Mouse (Mus musculus): ENCODE data around the gene Spats2l. TPM values are rescaled to one million over a fixed set of nuclear protein-coding genes. Genes with fewer than 3 reads are reported as not detected.

The Spats2l gene
- total and polyA plus RNA-seq, 3 experiments = 5.1 to 7.2 (median 6.1) TPM

DNA sequence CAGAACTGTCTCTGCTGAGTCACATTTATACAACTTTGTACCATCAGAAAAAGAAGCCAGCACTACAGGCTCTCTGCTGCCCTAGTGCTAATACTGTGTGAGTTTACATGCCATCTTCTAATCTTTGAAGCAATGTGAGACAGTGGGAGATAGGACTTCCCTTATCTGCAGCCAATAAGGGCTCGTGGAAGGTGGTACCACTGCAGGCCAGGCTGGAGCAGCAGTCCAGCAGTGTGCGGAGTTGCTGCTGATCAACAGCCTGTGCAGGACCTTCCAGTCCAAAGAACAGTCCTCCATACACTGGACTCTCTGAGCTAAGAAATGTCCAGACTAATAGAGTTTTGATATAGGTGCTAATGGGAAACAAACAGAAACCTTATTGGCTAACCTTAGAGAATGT, 59.2 kb downstream of the Spats2l start:
- intact Hi-C loops (cut with DNase I) = no loop called here
- no peaks in the 10 kb centered on the region for H3K79me2 ChIP-seq (replicated peaks; ENCODE audit: control insufficient read depth, insufficient read depth, low read length)
- no peaks in the 10 kb centered on the region for H3K36me3 ChIP-seq (ENCODE audit: control insufficient read depth, insufficient read depth, low read length)
- TF ChIP-seq POLR2A (IDR thresholded peaks at IDR 0.05; ENCODE audit: insufficient read depth, low read depth, low read length) = no peak
- TF ChIP-seq CTCF (IDR thresholded peaks at IDR 0.05) = no peak
- no peak for TF ChIP-seq EP300 (IDR thresholded peaks at IDR 0.05; ENCODE audit: insufficient read depth, low read depth, low read length)
- WGBS = 72% methylated on average over 2 of the region's 2 CpGs
- no peak overlapping the region for H3K27ac ChIP-seq
- H3K27me3 ChIP-seq (ENCODE audit: control insufficient read depth, insufficient read depth, low read length) = no peaks in the 10 kb centered on the region
- no peak overlapping the region for H3K9ac ChIP-seq (ENCODE audit: low read depth, low read length)
- H3K4me3 ChIP-seq = no peak overlapping the region
- DNase-seq = no peak
- no peaks in the 10 kb centered on the region for H3K4me1 ChIP-seq (ENCODE audit: control insufficient read depth, insufficient read depth, low read length)

DNA sequence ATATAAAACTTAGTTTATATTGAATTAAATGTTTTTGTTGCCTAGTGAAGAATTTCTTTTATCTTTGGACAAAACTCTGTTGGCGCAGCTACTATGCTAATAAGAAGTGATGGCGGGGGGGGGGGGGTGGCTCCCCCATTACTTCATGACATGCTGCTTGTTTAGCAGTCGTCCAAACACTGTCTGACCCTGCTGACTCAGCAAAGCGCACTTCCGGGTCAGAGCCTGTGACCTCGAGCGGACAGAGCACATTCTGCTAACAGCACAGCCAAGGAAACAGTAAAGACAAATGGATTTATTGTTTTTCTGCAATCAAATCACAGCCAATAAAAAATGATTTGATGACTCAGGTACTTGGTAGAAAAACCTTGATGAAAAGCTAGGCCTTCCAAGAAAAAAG, 61.2 kb downstream of the Spats2l start:
- DNase-seq = no peak
- 74% methylated on average over 7 of the region's 7 CpGs for WGBS
- intact Hi-C loops (cut with DNase I) = no loop called here

DNA sequence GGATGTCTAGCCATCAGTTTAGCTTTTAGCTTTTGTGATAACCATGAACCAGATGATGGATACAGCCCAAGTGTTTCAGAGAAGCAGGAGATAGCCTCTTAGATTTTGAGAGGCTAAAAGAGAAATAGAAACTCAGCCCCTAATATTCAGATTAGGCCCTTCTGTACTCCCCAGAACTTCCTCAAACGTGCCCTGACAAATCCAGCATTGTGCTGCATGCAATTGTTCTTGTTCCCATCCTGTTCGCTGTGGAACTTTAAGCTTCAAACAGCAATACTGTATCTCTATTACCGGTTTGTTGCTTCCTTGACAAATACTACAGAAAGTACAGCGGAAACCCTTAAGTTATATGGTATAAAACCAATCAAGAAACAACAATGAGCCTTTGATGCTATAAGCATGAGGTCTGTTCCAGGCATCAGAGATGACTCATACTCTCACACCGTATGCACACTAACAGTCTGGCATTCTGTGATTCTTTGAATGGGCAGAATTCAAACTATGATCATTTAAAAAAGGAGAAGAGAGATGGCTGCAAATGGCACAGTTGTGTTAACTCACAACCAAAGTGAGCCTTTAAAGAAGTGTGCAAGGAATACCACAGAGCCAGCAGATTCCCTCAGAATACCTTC, 62.8 kb downstream of the Spats2l start:
- TF ChIP-seq POLR2A (IDR thresholded peaks at IDR 0.05; ENCODE audit: insufficient read depth, low read depth, low read length) (no peak), EP300 (IDR thresholded peaks at IDR 0.05; ENCODE audit: insufficient read depth, low read depth, low read length) (no peak), CTCF (IDR thresholded peaks at IDR 0.05) (no peak)
- H3K27ac ChIP-seq = no peak overlapping the region; the same call in 1 of the 2 replicates
- no peaks in the 10 kb centered on the region for H3K27me3 ChIP-seq (ENCODE audit: control insufficient read depth, insufficient read depth, low read length)
- H3K36me3 ChIP-seq (ENCODE audit: control insufficient read depth, insufficient read depth, low read length) = no peaks in the 10 kb centered on the region
- WGBS = 39% methylated on average over 5 of the region's 5 CpGs
- no peak for DNase-seq
- H3K4me1 ChIP-seq (ENCODE audit: control insufficient read depth, insufficient read depth, low read length) = no peaks in the 10 kb centered on the region
- intact Hi-C loops (cut with DNase I) = no loop called here
- no peaks in the 10 kb centered on the region for H3K79me2 ChIP-seq (replicated peaks; ENCODE audit: control insufficient read depth, insufficient read depth, low read length)
- H3K9ac ChIP-seq (ENCODE audit: low read depth, low read length) = no peak overlapping the region
- H3K4me3 ChIP-seq = no peak overlapping the region

More for the DNA sequence above, 61.2 kb downstream of the Spats2l start:
- Histone ChIP-seq H3K4me1 (ENCODE audit: control insufficient read depth, insufficient read depth, low read length) (no peaks in the 10 kb centered on the region), H3K79me2 (replicated peaks; ENCODE audit: control insufficient read depth, insufficient read depth, low read length) (no peaks in the 10 kb centered on the region), H3K27ac (no peak overlapping the region), H3K4me3 (no peak overlapping the region), H3K9ac (ENCODE audit: low read depth, low read length) (no peak overlapping the region), H3K36me3 (ENCODE audit: control insufficient read depth, insufficient read depth, low read length) (no peaks in the 10 kb centered on the region), H3K27me3 (ENCODE audit: control insufficient read depth, insufficient read depth, low read length) (no peaks in the 10 kb centered on the region)
- TF ChIP-seq CTCF (IDR thresholded peaks at IDR 0.05) = no peak
- TF ChIP-seq POLR2A (IDR thresholded peaks at IDR 0.05; ENCODE audit: insufficient read depth, low read depth, low read length) = no peak
- TF ChIP-seq EP300 (IDR thresholded peaks at IDR 0.05; ENCODE audit: insufficient read depth, low read depth, low read length) = no peak

DNA sequence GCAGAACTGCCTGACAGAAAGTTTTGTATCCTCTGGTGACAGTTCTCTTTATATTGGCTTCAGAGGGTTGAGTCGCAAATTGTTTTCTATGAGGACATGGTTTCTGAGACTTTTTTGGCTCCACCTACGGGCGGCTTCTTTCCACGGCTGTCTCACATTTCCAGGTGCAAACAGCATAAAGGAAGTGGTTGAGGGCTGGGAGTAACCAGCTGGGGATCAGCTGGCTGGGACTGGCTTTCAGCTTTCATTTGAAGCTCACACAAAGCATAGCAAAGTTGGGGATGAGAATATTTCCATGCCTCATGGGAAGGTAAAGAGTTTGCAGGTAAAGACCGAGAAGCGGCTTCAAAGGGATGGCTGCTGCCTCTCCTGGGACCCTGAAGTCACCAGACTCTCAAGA, 65.9 kb downstream of the Spats2l start:
- no peak overlapping the region for H3K27ac ChIP-seq
- intact Hi-C loops (cut with DNase I) = no loop called here
- no peaks in the 10 kb centered on the region for H3K4me1 ChIP-seq (ENCODE audit: control insufficient read depth, insufficient read depth, low read length)
- no peak for TF ChIP-seq POLR2A (IDR thresholded peaks at IDR 0.05; ENCODE audit: insufficient read depth, low read depth, low read length)
- no peak for TF ChIP-seq EP300 (IDR thresholded peaks at IDR 0.05; ENCODE audit: insufficient read depth, low read depth, low read length)
- no peak for TF ChIP-seq CTCF (IDR thresholded peaks at IDR 0.05)
- no peaks in the 10 kb centered on the region for H3K27me3 ChIP-seq (ENCODE audit: control insufficient read depth, insufficient read depth, low read length)
- H3K4me3 ChIP-seq = no peak overlapping the region
- H3K36me3 ChIP-seq (ENCODE audit: control insufficient read depth, insufficient read depth, low read length) = no peaks in the 10 kb centered on the region
- no peak overlapping the region for H3K9ac ChIP-seq (ENCODE audit: low read depth, low read length)
- no peaks in the 10 kb centered on the region for H3K79me2 ChIP-seq (replicated peaks; ENCODE audit: control insufficient read depth, insufficient read depth, low read length)
- WGBS = 80% methylated on average over 6 of the region's 6 CpGs
- no peak for DNase-seq

DNA sequence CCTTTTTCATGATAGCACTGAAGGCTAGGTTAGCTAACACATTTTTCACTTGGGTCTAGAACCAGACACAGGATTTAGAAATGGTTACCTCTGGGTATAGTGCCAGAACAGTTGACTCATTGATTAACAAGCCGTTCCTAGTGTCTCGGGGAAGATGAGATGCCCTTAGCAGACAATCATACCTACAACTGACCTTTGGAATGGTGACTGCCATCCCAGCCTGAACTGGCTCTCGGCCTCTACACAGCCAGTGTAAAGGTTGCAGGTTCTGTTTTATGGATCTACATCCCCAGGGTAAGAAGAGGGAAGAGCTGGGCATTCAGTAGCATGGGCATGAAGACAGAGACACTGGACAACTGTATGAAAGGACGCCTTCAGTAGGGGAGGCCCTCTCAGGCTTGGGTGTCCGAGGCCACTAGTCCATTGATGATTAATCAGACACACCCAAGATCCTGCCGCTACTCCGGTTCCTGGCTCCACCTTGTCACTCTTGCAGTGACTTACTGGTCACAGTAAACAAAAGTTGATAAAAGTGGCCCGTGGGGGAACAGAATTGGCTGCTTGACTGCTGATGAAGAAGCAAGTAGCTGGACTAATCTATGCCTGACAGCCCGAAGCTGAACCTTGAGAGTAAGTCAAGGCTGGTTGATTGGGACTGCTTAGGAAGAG, 71.2 kb downstream of the Spats2l start:
- WGBS = 81% methylated on average over 9 of the region's 9 CpGs
- DNase-seq = no peak
- H3K27ac ChIP-seq = no peak overlapping the region
- H3K36me3 ChIP-seq (ENCODE audit: control insufficient read depth, insufficient read depth, low read length) = peaks cover 5% of the 10 kb centered on the region
- H3K27me3 ChIP-seq (ENCODE audit: control insufficient read depth, insufficient read depth, low read length) = no peaks in the 10 kb centered on the region
- no peak for TF ChIP-seq CTCF (IDR thresholded peaks at IDR 0.05)
- TF ChIP-seq EP300 (IDR thresholded peaks at IDR 0.05; ENCODE audit: insufficient read depth, low read depth, low read length) = no peak
- TF ChIP-seq POLR2A (IDR thresholded peaks at IDR 0.05; ENCODE audit: insufficient read depth, low read depth, low read length) = no peak
- peaks cover 2% of the 10 kb centered on the region; the same call in 1 of the 2 replicates for H3K4me1 ChIP-seq (ENCODE audit: control insufficient read depth, insufficient read depth, low read length)
- H3K9ac ChIP-seq (ENCODE audit: low read depth, low read length) = no peak overlapping the region
- H3K4me3 ChIP-seq = no peak overlapping the region
- H3K79me2 ChIP-seq (replicated peaks; ENCODE audit: control insufficient read depth, insufficient read depth, low read length) = no peaks in the 10 kb centered on the region
- intact Hi-C loops (cut with DNase I) = no loop called here
